Mouse (Mus musculus) forebrain, embryonic 11.5 days (tissue): ENCODE results near the gene Atxn1. TPM values are rescaled to one million over a fixed set of nuclear protein-coding genes. Genes with fewer than 3 reads are reported as not detected.

Experiments
- ATAC-seq: fragments of 200-750 bp; cut with Nextera tagmentation; replicated peaks from 2 replicates; pipeline ENCODE4 v1.8.0; 2017; ENCODE audit warnings: moderate TSS enrichment; ENCODE audit not compliant: low FRiP score
- DNase-seq: peaks from one replicate; pipeline ENCODE4 v3.0.0-alpha.2; 2017; ENCODE audit warnings: low spot score
- H3K27ac ChIP-seq: fragments of 300-500 bp; sonication (generic); 2 replicates; pipeline ENCODE4 v1.5.1; 2014; ENCODE audit warnings: low read depth, low read length
- H3K27me3 ChIP-seq: fragments of 300-500 bp; sonication (generic); 2 replicates; pipeline ENCODE4 v1.6.1; 2014; ENCODE audit warnings: mild to moderate bottlenecking, low read length, mixed read lengths; ENCODE audit not compliant: control insufficient read depth, insufficient read depth
- H3K36me3 ChIP-seq: fragments of 300-500 bp; sonication (generic); 2 replicates; pipeline ENCODE4 v1.6.1; 2014; ENCODE audit warnings: mild to moderate bottlenecking, low read length, moderate library complexity, mixed read lengths; ENCODE audit not compliant: control insufficient read depth, insufficient read depth
- H3K4me1 ChIP-seq: fragments of 300-500 bp; sonication (generic); replicated peaks from 2 replicates; pipeline ENCODE4 v1.6.1; 2014; ENCODE audit warnings: low read length, mixed read lengths; ENCODE audit not compliant: control insufficient read depth, insufficient read depth
- H3K4me2 ChIP-seq: fragments of 300-500 bp; sonication (generic); 2 replicates; pipeline ENCODE4 v1.6.1; 2014; ENCODE audit warnings: low read depth, mild to moderate bottlenecking, low read length, moderate library complexity, mixed read lengths; ENCODE audit not compliant: severe bottlenecking
- H3K4me3 ChIP-seq: fragments of 300-500 bp; sonication (generic); 2 replicates; pipeline ENCODE4 v1.5.1; 2014; ENCODE audit warnings: low read depth, low read length
- H3K9ac ChIP-seq: fragments of 300-500 bp; sonication (generic); 2 replicates; pipeline ENCODE4 v1.6.1; 2014; ENCODE audit warnings: low read length
- H3K9me3 ChIP-seq: fragments of 300-500 bp; sonication (generic); 2 replicates; pipeline ENCODE4 v1.6.1; 2016; ENCODE audit warnings: low read length, mixed read lengths; ENCODE audit not compliant: control insufficient read depth
- WGBS: fragments of 180-500 bp; shearing (Covaris S2); extraction: QIAGEN DNeasy Blood & Tissue Kit; methylation state at CpG from one replicate; pipeline ENCODE4 v1.1.7; 2014; 5-methylcytosine and 5-hydroxymethylcytosine counted together
- polyA plus RNA-seq: library from polyadenylated mRNA; unstranded; fragments of >200 nt; fragmentation: Nextera tagmentation; extraction: Ambion mirVana; gene quantifications from 2 replicates; pipeline ENCODE4 v1.2.1, GENCODE M21; 2014

The Atxn1 gene
- polyA plus RNA-seq, 1 experiment from 2014 or later, result 3.3 TPM

- DNase-seq, result no peak
- H3K4me2 ChIP-seq, result no peak overlapping the region
- H3K27ac ChIP-seq, result no peak overlapping the region
- H3K4me3 ChIP-seq, result no peak overlapping the region
- H3K27me3 ChIP-seq, result no peaks in the 10 kb centered on the region
- H3K9ac ChIP-seq, result no peak overlapping the region
- H3K4me1 ChIP-seq, result no peaks in the 10 kb centered on the region
- 75% methylated on average over 3 of the region's 3 CpGs for WGBS
- ATAC-seq, result no peak
- H3K36me3 ChIP-seq, result no peaks in the 10 kb centered on the region
- no peaks in the 10 kb centered on the region for H3K9me3 ChIP-seq
Observed at GRCm38 (mm10) chr13:45683991-45684390, 280.8 kb downstream of the Atxn1 start.

DNA sequence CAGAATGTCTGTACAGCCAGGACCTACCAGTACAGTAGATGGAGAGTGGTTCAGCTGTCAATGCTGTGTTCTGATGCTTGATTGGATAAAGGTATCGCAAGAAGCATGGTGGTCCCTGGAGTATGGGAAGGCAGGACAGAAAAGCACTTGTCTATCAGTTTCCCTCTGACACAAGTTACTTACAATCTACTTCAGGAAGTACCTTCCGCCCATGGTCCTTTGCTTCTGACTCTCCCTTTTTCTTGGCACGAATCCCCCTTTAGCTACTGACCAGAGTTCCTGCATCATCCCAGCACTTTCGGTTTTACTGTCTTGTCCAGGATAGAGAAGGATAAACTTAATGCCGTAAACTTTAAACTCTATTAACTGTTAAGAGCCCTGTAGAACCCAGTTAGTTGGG, 283.6 kb downstream of the Atxn1 start:
- Histone ChIP-seq H3K27ac (no peak overlapping the region), H3K4me3 (no peak overlapping the region), H3K9me3 (no peaks in the 10 kb centered on the region), H3K4me1 (no peaks in the 10 kb centered on the region), H3K27me3 (no peaks in the 10 kb centered on the region), H3K4me2 (no peak overlapping the region), H3K9ac (no peak overlapping the region), H3K36me3 (no peaks in the 10 kb centered on the region)
- ATAC-seq (no peak), DNase-seq (no peak)
- 93% methylated on average over 5 of the region's 5 CpGs for WGBS

GRCm38 (mm10) chr13:45680651-45681050, 284.2 kb downstream of the Atxn1 start:
- Histone ChIP-seq H3K9me3 (no peaks in the 10 kb centered on the region), H3K27ac (no peak overlapping the region), H3K27me3 (no peaks in the 10 kb centered on the region), H3K4me1 (no peaks in the 10 kb centered on the region), H3K36me3 (no peaks in the 10 kb centered on the region), H3K4me3 (no peak overlapping the region), H3K4me2 (no peak overlapping the region), H3K9ac (no peak overlapping the region)
- ATAC-seq, result no peak
- WGBS, result 85% methylated on average over 5 of the region's 5 CpGs
- no peak for DNase-seq

- no peak overlapping the region for H3K4me3 ChIP-seq
- no peak overlapping the region for H3K27ac ChIP-seq
- no peak for ATAC-seq
- H3K36me3 ChIP-seq, result no peaks in the 10 kb centered on the region
- WGBS, result 88% methylated on average over 1 of the region's 1 CpGs
- no peak overlapping the region for H3K4me2 ChIP-seq
- H3K9me3 ChIP-seq, result no peaks in the 10 kb centered on the region
- no peaks in the 10 kb centered on the region for H3K27me3 ChIP-seq
- no peaks in the 10 kb centered on the region for H3K4me1 ChIP-seq
- DNase-seq, result no peak
- H3K9ac ChIP-seq, result no peak overlapping the region
Observed at GRCm38 (mm10) chr13:45679096-45679495, 285.7 kb downstream of the Atxn1 start.

- no peak overlapping the region for H3K27ac ChIP-seq
- no peak overlapping the region for H3K9ac ChIP-seq
- no peaks in the 10 kb centered on the region for H3K36me3 ChIP-seq
- no peaks in the 10 kb centered on the region for H3K4me1 ChIP-seq
- DNase-seq (no peak), ATAC-seq (no peak)
- H3K4me2 ChIP-seq, result no peak overlapping the region
- no peak overlapping the region for H3K4me3 ChIP-seq
- WGBS, result 73% methylated on average over 2 of the region's 2 CpGs
- H3K27me3 ChIP-seq, result no peaks in the 10 kb centered on the region
- H3K9me3 ChIP-seq, result no peaks in the 10 kb centered on the region
Observed at GRCm38 (mm10) chr13:45672628-45673027, 292.2 kb downstream of the Atxn1 start.

GRCm38 (mm10) chr13:45669969-45670368, 294.8 kb downstream of the Atxn1 start:
- no peaks in the 10 kb centered on the region for H3K36me3 ChIP-seq
- 83% methylated on average over 11 of the region's 11 CpGs for WGBS
- no peak overlapping the region for H3K4me2 ChIP-seq
- no peak overlapping the region for H3K4me3 ChIP-seq
- H3K27ac ChIP-seq, result no peak overlapping the region
- no peaks in the 10 kb centered on the region for H3K4me1 ChIP-seq
- H3K27me3 ChIP-seq, result no peaks in the 10 kb centered on the region
- no peak overlapping the region for H3K9ac ChIP-seq
- H3K9me3 ChIP-seq, result no peaks in the 10 kb centered on the region
- ATAC-seq (no peak), DNase-seq (no peak)

GRCm38 (mm10) chr13:45662852-45663251, 302.0 kb downstream of the Atxn1 start:
- Histone ChIP-seq H3K4me1 (no peaks in the 10 kb centered on the region), H3K27ac (no peak overlapping the region), H3K27me3 (no peaks in the 10 kb centered on the region), H3K4me3 (no peak overlapping the region), H3K4me2 (no peak overlapping the region), H3K9ac (no peak overlapping the region), H3K9me3 (no peaks in the 10 kb centered on the region), H3K36me3 (no peaks in the 10 kb centered on the region)
- WGBS, result 91% methylated on average over 10 of the region's 10 CpGs
- DNase-seq (no peak), ATAC-seq (no peak)

DNA sequence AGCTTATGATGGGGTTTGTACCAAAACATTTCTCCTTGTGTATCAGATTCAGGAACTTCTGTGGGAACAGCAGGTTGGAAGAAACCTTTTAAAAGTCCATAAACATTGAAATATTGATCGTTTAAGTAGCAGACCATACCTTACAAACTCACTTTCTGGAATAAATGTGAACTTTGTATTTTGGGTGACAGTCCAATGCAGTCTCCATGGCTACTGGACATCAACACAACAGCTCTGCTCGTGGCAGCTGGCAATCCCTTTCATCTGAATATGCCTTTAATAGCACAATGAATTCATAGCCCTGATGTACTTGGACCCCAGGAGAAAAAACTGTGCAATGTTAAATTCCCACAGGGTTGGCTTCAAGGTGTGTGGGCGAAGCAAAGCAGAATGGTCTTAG, 302.6 kb downstream of the Atxn1 start:
- Histone ChIP-seq H3K9ac (no peak overlapping the region), H3K4me3 (no peak overlapping the region), H3K36me3 (no peaks in the 10 kb centered on the region), H3K27me3 (no peaks in the 10 kb centered on the region), H3K27ac (no peak overlapping the region), H3K9me3 (no peaks in the 10 kb centered on the region), H3K4me1 (no peaks in the 10 kb centered on the region), H3K4me2 (no peak overlapping the region)
- DNase-seq (no peak), ATAC-seq (no peak)
- WGBS, result 64% methylated on average over 3 of the region's 3 CpGs

DNA sequence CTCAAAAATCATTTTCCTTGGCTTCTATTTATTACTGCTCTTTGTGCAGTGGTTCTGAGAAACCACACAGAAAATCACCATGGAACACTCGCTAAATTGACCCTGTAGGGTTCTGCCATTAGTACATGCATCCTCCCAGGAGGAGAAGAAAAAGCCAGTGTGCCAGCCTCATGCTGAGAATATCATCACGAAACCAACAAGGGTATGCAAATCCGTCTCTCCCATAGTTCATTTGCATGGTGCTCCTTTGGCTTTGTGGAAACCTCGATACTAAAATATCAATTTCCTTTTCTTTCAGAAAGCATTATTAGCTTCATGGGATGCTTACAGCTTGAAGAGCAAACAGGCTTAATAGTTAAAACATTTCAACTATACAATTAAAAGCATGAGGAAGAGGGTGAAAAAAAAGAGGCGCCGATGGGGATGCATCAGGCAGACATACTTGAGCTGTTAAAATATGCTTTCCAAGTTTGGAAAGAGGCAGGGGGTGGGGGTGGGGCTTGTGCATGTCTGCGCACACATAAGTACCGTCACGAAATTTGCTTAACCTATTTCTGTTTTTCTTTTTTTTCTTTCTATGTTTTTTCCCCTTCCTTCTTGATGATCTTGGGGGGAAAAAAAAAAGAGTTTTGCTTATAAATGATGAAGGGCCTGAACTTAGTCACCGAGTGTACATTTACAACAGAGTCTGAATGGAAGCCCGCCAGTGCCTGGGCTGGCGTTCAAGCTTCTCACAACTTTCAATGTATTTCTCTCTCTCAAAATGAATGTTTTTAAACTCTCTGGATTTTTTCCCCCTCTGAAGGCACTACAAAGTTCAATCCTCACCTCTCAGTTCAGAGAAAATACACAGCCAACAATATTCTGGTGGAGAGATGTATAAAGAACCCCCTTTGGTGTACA, 303.3 kb downstream of the Atxn1 start:
- ATAC-seq (no peak), DNase-seq (no peak)
- H3K9me3 ChIP-seq, result no peaks in the 10 kb centered on the region
- 82% methylated on average over 12 of the region's 12 CpGs for WGBS
- H3K27ac ChIP-seq, result no peak overlapping the region
- H3K36me3 ChIP-seq, result no peaks in the 10 kb centered on the region
- no peaks in the 10 kb centered on the region for H3K4me1 ChIP-seq
- no peak overlapping the region for H3K4me3 ChIP-seq
- H3K9ac ChIP-seq, result no peak overlapping the region
- H3K4me2 ChIP-seq, result no peak overlapping the region
- no peaks in the 10 kb centered on the region for H3K27me3 ChIP-seq
